Mouse (Mus musculus) regulatory T cell (primary cell): ENCODE measurements at regions not wholly inside any gene's neighbourhood (a gene's known extent, or its start where the extent isn't known, plus 50 kb on each side); places are given as distances from the start of the nearest gene placed in this dataset.

Experiments
- in situ Hi-C: fragments of 300-600 bp; cut with MboI, MseI; formaldehyde crosslinking; loops from one replicate; pipeline ENCODE4 v1.15.1; 2025; ENCODE audit warnings: high pct_unique_total_duplicates

DNA sequence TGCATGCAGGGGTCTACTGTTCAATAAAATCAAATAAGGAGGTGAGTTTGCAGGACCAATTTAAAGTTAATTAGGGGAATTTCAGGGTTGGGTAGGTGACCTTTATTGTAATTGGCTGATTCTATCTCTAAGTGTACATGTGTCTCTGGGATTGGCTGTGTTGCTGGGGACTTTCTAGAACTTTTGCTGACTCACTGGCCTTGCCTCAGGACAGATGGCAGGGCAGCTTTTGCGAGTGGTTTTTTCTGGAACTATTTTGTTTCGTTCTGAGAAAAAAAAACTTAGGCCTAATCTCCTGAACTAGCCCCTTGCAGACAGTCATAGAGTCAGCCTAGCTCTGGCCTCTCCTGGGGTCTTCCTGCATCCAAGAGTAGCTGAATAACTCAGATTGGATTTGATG, 249.3 kb upstream of the Mdga2 start:
- in situ Hi-C loops: loop anchor here (25.0 kb wide), 1 partner anchor 609 kb away; no protein-coding TSS in a partner anchor

DNA sequence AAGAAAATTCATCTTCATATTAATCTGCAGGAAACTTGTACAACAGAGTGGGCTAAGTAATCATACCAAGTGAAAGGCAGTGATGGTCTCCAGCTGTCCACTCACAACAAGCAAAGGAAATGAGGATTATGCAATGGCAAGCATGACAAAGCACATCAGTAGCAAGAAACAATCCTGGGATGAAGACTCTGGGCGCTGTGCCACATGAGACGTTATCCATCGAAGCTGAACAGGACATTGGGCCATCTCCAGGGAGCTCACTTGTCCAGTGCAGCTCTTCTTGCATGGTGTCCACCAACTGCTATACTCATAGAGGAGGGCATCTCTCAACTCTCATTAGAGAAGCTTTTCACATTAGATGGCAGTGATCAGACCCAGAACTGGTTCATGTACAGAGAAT, 248.7 kb upstream of the Mdga2 start:
- in situ Hi-C loops: loop anchor here (25.0 kb wide), 1 partner anchor 609 kb away; no protein-coding TSS in a partner anchor

DNA sequence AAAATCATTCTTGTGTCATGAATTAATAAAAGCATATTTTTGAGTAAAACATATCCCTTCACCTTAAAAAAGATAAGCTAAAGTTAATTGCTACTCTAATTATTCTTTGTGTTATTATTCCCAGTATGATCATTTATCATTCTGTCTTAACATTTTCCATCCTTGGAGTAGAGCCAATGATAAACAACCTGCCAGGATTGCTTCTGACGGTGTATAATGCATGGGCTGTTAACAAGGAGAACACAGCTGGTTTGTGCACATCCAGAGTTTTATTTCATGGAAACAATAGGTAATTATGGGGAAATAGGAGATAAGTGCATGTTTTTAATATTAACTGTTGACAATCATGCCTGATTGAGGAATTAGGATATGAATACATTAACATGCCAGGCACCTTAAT, 226.8 kb upstream of the Mdga2 start:
- in situ Hi-C loops: no loop called here

DNA sequence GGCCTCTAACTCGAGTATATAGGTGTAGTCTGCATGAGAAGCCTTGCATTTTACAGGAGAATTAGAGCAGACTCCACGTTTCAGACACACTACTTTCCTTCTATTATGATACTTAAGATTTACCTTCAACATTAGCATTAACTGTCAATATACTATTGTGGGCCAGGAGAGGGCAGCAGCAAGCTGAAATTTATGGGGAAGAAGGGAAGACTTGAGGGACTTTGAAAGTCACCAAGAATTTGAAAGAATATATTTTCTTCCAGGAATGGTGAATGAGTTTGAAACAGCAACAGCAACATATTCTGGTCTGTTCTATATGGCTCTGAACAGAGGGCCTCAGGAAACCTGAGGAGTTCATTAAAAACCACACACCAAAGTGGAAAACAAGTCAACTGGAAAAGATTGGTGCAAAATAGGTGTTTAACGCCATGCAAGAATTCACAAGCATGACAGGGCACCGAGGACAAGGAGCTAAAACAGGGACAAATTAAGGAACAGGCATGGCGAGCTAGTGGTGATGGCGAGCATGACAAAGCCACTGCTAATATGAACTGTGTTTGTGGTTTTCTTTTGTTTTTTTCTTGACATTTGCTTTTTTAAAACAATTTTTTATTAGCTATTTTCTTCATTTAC, 208.1 kb upstream of the Mdga2 start:
- in situ Hi-C loops: no loop called here

DNA sequence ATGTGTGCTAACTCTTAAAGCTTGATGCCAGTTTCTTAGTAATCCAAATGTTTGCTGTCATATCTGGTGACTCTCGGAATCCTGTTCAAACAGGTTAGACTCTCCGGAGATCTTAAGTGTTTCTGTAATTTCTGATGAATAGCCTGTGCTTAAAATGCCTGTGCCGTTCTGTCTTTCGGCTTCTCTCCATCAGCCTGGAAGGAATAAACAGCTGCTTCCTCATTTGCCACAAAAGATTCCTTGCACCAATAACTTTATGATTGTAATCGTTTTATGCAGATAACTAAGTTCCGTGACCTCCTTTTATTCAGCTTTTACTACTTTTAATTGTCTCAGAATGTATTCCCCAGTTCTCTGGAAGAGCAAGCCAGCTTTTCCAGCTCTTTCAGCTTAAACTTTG, 204.5 kb upstream of the Mdga2 start:
- in situ Hi-C loops: no loop called here

DNA sequence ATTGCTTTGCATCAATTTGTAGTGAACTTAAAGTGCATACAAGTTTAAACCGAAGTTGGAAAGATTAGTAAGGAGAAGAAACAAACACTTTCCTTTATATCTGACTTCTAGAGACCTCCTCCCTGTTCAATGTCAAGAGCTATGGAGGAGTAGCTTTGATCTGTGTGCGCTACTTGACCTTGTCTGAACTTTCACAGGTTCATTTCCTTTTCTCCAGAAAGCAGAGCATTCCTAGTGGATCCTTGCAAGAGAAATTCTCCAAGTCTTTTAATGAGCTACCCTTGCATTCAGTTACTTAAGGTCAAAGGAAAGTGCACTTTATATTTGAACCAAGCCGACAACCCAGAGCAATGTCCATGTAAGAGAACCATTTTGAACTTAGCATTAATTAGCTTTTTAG, 177.2 kb upstream of the Mdga2 start:
- in situ Hi-C loops: no loop called here

DNA sequence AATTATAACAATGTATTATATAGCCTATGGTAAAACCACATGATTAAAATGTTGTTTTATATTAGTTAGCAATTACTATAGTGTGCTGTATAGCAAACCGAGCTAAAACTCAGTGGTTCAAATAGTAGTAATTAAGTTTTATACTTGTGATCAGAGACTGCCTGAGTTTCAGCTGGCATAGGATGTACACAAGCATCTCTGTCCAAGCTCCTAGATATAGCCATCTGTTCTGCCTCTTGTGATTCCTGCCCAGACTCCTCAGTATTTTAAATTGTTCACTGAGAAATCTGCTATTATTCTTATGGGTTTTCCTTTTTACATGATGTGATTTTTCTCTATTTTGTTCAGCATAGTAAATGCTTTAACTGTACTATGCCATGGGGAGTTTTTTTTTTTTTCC, 152.2 kb upstream of the Mdga2 start:
- in situ Hi-C loops: no loop called here

DNA sequence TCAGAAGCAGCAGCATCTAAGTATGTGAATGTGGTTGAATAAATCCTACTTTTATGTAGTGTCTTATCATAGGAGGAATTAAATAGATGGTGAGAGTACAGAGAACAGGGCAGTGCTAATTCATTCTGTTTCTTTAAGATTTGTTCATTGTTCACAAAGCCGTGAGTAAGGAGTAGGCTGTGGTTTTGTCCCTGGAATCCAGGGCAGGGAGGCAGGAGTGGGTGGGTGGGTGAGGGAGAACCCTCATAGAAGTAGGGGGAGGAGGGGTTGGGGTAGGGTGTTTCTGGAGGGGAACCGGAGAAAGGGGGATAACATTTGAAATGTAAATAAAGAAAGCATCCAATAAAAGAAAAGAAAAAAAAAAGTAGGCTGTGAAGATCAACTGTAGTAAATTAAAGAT, 126.2 kb upstream of the Mdga2 start:
- in situ Hi-C loops: no loop called here

DNA sequence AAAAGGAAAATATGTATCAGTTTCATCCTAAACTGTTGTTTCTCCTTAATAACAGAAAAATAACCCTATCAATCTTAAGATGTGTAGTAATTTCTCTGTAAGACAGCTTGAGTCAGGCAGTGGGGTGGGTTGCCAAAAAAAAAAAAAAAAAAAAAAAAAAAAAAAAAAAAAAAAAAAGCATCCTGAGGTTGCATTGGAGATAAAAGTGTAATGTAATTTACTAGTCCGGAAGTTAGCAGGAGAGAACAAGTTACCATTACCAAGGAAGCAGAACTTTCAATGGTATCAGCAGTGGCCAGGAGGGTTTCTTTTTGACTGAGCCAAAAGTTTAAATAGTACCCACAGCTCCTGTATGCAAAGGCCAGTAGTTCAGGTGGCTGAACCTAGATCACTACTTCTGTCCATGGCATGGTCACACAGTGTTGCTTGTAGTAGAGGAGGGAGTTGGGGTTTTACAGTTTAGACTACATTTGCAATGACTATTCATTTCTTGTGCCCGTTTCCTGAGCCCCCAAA, 110.2 kb upstream of the Mdga2 start:
- in situ Hi-C loops: no loop called here

DNA sequence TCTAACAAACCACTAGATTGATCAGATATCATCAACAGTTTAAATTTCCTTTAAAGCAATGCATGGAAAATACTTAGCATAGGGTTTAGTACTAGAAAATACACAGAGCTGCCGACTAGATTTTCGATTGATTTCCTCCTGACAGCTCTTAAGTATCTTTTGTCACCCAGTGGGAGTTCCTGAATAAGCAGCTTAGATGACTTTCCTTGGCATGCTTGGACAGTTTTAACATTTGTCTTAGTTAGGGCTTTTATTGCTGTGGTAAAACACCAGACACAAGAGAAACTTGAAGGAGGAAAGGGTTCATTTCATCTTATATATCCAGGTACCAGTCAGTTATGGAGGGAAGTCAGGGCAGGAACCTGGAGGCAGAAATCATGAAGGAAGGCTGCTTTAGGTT, 104.0 kb upstream of the Mdga2 start:
- in situ Hi-C loops: no loop called here

DNA sequence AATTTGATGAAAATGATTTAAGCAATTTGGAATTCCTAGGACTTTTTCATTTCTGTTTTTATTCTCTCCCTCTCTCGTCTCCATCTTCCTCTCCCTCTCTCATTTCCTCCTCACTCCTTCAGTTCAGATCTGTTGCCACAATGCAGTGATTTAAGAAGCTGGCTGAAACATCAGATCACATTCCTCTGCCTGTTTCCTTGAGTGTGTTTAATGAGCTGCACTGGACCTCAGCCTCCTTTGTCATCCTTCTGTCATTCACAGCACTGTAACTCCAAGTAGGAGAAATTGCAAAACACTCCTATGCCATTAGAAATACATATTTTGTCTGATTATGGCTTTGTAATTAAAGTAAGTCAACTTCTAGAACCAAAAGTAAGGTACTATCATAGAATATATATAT, 103.5 kb upstream of the Mdga2 start:
- in situ Hi-C loops: no loop called here

DNA sequence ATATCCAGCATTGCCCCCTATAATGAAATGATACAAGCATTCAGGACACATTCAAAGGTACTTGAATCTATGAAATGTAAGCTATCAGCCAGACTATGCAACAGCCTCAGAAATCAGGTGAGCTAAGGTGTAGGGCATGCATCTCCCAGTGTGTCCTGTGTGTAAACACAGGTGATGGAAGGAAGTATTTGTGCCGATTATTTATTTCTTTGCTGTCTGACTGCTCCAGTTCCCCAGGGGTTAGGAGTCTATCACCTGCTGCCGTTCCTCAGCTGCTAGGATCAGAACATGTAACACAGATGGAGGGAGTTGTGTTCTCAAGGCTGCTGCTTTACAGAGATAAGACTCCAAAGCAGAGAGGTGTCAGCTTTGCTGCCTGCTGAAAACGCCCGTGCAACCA, 103.0 kb upstream of the Mdga2 start:
- in situ Hi-C loops: no loop called here

DNA sequence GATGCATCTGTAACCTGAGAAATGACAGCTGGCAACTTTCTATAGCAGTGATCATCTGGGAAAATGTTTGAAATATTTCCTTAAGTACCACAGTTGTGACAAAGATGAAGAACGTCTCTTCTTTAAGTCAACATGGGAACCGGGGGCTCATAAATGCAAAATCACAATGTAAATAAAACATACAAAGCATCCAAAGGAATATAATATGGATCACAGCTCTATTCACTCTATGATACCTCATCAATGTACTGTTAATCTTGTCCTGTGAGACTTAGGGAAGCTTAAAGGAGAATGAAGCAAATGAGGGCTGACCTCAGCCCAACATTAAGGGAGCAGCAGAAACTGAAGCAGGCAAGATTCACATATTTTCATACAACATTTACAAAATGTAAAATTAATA, 96.3 kb upstream of the Mdga2 start:
- in situ Hi-C loops: no loop called here

DNA sequence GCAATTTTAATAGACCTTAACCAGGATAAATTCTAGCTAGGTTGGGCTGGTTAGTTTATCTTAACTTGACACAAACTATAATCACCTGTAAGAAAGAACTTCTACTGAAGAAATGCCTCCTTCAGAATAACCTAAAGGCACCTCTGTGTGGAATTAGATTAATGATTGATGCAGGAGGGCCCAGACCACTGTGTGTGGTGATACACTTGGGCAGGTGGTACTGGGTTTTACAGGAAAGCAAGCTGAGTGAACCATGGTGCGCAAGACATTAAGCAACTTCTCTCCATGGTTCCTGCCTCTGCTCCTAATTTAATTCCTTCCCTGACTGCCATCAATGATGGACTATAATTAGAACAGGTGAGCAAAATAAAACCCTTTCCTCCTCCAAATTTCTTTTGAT, 77.9 kb upstream of the Mdga2 start:
- in situ Hi-C loops: no loop called here

DNA sequence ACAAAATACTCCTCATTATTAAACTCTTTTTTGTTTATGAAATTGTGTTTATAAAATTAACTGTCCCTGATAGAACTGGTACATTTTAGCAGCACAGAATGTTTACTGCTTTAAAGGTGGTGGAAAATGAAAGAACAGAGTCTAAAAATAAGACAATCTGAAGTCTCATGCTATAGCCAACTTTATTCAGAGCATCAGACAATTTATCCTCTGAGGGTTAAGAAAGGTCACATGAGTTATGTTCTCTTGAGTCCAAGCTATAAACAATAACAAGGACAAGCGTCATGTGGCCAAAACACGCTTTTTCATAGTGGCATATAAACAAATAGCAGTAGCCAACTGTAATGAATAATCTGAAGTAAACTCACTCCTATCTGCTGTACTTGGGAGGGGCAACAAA, 67.7 kb upstream of the Mdga2 start:
- in situ Hi-C loops: no loop called here

DNA sequence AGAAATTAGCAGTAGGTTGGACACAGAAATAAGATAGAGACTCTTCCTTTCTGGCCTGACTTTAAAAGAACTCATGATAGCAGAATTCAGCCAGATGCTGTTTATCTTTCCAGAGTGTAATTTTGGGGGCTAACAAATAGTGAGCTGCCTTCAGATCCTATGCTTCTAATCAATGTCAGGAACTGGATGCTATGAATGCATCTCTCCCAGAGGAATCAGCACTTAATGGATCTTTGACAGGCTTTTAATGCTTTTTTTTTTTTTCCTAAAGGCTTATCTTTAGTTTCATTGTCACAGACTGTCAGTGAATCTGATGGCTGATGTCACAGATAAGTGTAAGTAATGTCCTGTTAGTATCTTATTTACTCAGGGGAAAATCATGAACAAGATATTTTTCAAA, 50.5 kb upstream of the Mdga2 start:
- in situ Hi-C loops: no loop called here

DNA sequence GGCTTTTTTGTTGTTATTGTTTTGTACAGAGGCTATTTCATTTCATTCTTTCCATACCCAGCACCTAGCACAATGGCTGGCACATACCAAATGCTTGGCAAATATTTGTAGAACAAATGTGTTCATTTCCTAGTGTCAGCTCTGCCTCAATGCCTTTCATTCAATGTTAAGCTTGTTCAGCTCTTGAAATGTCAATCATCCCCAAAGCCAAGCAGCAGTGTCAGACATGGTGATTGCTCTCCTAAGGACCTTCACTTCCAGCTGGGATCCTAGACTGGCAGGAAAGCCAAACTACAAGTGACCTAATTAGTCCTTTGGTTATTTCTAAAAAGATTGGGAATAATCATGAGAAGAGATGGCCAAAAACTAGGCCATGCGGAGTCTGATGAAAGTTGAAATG, 50.0 kb upstream of the Mdga2 start:
- in situ Hi-C loops: no loop called here
